Mouse (Mus musculus): ENCODE results near the gene 9530068E07Rik. TPM values are rescaled to one million over a fixed set of nuclear protein-coding genes. Genes with fewer than 3 reads are reported as not detected.
A peak's percentile ranks its signal among the peaks of the same experiment; 100 is the strongest.

Gene 9530068E07Rik
- polyA plus RNA-seq, 1 experiment from 2014 or later, result 210 TPM

DNA sequence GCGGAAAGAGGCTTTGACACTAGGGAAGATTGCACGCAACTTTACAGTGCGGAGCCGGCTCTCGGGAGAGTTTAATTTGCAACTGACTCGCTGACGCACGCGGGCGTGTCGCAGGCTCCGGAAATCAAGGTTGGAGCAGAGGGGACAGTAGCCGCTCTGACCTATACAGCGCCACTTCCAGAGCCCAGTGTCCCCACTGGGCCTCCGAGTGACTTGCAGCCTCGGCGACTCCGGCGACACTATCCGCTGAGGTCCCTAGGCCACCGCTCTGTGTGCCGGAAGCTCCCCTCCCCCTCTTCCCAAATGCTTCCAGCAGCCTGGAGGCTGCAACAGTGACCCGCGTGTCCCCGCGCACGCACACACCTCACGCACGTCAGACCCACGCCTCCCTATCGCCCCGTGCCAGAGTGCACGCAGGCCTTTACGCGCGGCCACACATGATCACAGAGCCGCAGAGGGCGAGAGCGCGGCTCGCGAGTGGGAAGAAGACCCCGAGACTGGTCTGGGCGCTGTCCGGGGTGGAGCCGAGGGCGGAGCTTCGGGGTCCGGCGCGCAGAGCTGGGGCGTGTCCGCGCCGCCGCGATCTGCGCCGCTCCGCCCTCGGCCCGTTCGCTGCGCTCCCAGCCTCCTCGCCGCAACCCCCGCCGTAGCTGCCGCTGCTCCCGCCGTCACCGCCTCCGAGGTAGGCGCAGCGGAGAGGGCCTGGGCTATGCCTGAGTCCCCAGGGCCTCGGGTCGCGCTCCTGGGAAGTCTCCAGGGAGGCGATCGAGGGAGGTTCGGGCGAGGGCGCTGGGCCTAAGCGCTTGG is 35.6 kb upstream of the 9530068E07Rik start, which contains the start of gene Vdac1:
Vdac1 (plus strand) TSS at position 390 of the 807 bp plus-strand sequence.
- H3K4me3 ChIP-seq (replicated peaks), result peak within 1 kb of the TSS; percentile 97
- no peaks in the 10 kb centered on the region for H3K36me3 ChIP-seq
- H3K27ac ChIP-seq (replicated peaks), result peak within 1 kb of the TSS; percentile 96
- no peaks in the 10 kb centered on the region for H3K27me3 ChIP-seq
- H3K4me2 ChIP-seq (replicated peaks), result peak within 1 kb of the TSS; percentile 85
- ATAC-seq (ENCODE audit: insufficient number of reproducible peaks, low FRiP score, low TSS enrichment, low read depth), result peak; percentile 94
- no peaks in the 10 kb centered on the region for H3K9me3 ChIP-seq (replicated peaks)
- H3K4me1 ChIP-seq, result peaks cover 55% of the 10 kb centered on the region
- H3K9ac ChIP-seq, result peak within 1 kb of the TSS; percentile 99
- under 1% methylated on average over 83 of the region's 84 CpGs for WGBS

DNA sequence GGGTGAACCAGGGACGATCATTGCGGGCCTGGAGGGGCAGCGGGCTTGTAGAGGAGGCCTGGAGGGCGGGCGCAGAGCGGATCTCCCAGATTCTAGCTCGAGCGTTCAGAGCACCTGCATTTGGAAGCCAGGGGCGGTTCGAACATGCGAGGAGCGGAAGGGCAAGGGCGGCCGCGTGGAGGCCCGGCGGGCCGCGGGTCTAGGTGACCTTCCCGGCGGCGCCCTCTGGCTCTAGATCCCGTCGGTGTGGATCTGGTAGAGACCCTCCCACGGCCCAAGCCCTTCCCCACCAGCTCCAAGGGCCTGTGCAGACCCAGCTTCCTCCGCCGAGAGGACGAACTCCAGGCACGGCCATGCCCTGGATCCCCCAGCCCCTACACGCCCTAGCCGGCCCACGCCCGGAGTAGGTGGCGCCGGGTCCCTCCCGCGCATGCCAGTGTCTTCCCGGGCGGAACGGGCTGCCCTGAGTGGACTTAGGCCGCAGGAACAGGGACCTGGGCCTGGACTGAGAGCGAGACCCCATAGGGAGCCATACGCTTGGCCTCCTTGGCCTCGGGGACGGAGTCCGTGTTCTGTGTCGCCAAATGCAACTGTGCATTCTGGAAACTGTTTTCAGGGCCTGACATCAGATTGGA is 34.8 kb upstream of the 9530068E07Rik start:
- Histone ChIP-seq H3K4me3 (replicated peaks) (peak overlapping the region; percentile 97), H3K4me1 (peaks cover 63% of the 10 kb centered on the region), H3K4me2 (replicated peaks) (peak overlapping the region; percentile 85), H3K9ac (peak overlapping the region; percentile 99), H3K27ac (replicated peaks) (peak overlapping the region; percentile 96), H3K9me3 (replicated peaks) (no peaks in the 10 kb centered on the region), H3K36me3 (no peaks in the 10 kb centered on the region), H3K27me3 (no peaks in the 10 kb centered on the region)
- WGBS, result 0% methylated on average over 47 of the region's 47 CpGs
- peak; percentile 41 for ATAC-seq (ENCODE audit: insufficient number of reproducible peaks, low FRiP score, low TSS enrichment, low read depth)

GRCm38 (mm10) chr11:52364376-52364775 is 31.9 kb upstream of the 9530068E07Rik start:
- 68% methylated on average over 2 of the region's 2 CpGs for WGBS
- Histone ChIP-seq H3K27ac (replicated peaks) (0 out of 2 replicates have a peak overlapping the region, but pooled peaks have one; percentile 73), H3K9ac (no peak overlapping the region)

GRCm38 (mm10) chr11:52365143-52365542 is 31.1 kb upstream of the 9530068E07Rik start:
- Histone ChIP-seq H3K4me2 (replicated peaks) (no peak overlapping the region; the same call in 1 of the 2 replicates), H3K4me3 (replicated peaks) (0 out of 2 replicates have a peak overlapping the region, but pooled peaks have one; percentile 4), H3K36me3 (no peaks in the 10 kb centered on the region), H3K9ac (no peak overlapping the region), H3K9me3 (replicated peaks) (no peaks in the 10 kb centered on the region), H3K4me1 (peaks cover 73% of the 10 kb centered on the region), H3K27me3 (no peaks in the 10 kb centered on the region), H3K27ac (replicated peaks) (peak overlapping the region; percentile 73; the same call in 1 of the 2 replicates)
- no peak for ATAC-seq (ENCODE audit: insufficient number of reproducible peaks, low FRiP score, low TSS enrichment, low read depth)
- 60% methylated on average over 1 of the region's 1 CpGs for WGBS

More at GRCm38 (mm10) chr11:52364376-52364775, 31.9 kb upstream of the 9530068E07Rik start:
- Histone ChIP-seq H3K27me3 (no peaks in the 10 kb centered on the region), H3K4me3 (replicated peaks) (no peak overlapping the region), H3K4me1 (peaks cover 77% of the 10 kb centered on the region), H3K9me3 (replicated peaks) (no peaks in the 10 kb centered on the region), H3K36me3 (no peaks in the 10 kb centered on the region), H3K4me2 (replicated peaks) (no peak overlapping the region)
- ATAC-seq (ENCODE audit: insufficient number of reproducible peaks, low FRiP score, low TSS enrichment, low read depth), result no peak

DNA sequence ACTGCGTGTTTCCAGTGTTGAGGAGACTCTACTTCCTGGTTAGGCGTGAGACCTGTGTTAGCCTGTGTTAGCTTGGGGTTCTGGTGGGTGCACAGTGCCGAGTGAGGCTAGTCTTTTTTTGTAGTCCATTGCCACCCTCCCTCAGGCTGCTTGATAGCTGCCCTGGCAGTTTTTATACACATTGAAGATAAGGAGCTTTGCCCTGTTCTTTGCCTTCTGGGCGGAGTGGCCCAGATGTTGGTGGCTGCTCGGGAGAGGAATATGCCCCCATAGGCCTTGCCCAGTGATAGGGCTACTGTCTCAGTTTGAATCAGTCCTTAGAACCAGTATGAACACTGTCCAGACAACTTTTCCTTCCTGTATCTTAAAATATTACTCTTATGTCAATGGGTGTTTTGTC is 29.9 kb upstream of the 9530068E07Rik start:
- no peak overlapping the region for H3K4me3 ChIP-seq (replicated peaks)
- H3K27ac ChIP-seq (replicated peaks), result 0 out of 2 replicates have a peak overlapping the region, but pooled peaks have one; percentile 1
- no peak overlapping the region for H3K4me2 ChIP-seq (replicated peaks)
- peaks cover 79% of the 10 kb centered on the region for H3K4me1 ChIP-seq
- no peaks in the 10 kb centered on the region for H3K36me3 ChIP-seq
- ATAC-seq (ENCODE audit: insufficient number of reproducible peaks, low FRiP score, low TSS enrichment, low read depth), result no peak
- WGBS, result 82% methylated on average over 5 of the region's 5 CpGs
- H3K9me3 ChIP-seq (replicated peaks), result no peaks in the 10 kb centered on the region
- H3K27me3 ChIP-seq, result no peaks in the 10 kb centered on the region
- no peak overlapping the region for H3K9ac ChIP-seq

GRCm38 (mm10) chr11:52368176-52368985 is 27.8 kb upstream of the 9530068E07Rik start:
- Histone ChIP-seq H3K9ac (no peak overlapping the region), H3K4me1 (peaks cover 62% of the 10 kb centered on the region), H3K4me3 (replicated peaks) (no peak overlapping the region), H3K9me3 (replicated peaks) (no peaks in the 10 kb centered on the region), H3K27ac (replicated peaks) (no peak overlapping the region), H3K36me3 (no peaks in the 10 kb centered on the region), H3K4me2 (replicated peaks) (no peak overlapping the region), H3K27me3 (no peaks in the 10 kb centered on the region)
- ATAC-seq (ENCODE audit: insufficient number of reproducible peaks, low FRiP score, low TSS enrichment, low read depth), result no peak
- 66% methylated on average over 10 of the region's 10 CpGs for WGBS

GRCm38 (mm10) chr11:52369252-52370134 is 26.7 kb upstream of the 9530068E07Rik start:
- WGBS, result 75% methylated on average over 9 of the region's 9 CpGs
- Histone ChIP-seq H3K9ac (no peak overlapping the region), H3K36me3 (0 out of 2 replicates have a peak, but pooled peaks cover 4% of the 10 kb centered on the region), H3K4me1 (peaks cover 62% of the 10 kb centered on the region), H3K9me3 (replicated peaks) (no peaks in the 10 kb centered on the region), H3K4me2 (replicated peaks) (no peak overlapping the region), H3K4me3 (replicated peaks) (no peak overlapping the region), H3K27me3 (no peaks in the 10 kb centered on the region), H3K27ac (replicated peaks) (peak overlapping the region; percentile 71)
- no peak for ATAC-seq (ENCODE audit: insufficient number of reproducible peaks, low FRiP score, low TSS enrichment, low read depth)

DNA sequence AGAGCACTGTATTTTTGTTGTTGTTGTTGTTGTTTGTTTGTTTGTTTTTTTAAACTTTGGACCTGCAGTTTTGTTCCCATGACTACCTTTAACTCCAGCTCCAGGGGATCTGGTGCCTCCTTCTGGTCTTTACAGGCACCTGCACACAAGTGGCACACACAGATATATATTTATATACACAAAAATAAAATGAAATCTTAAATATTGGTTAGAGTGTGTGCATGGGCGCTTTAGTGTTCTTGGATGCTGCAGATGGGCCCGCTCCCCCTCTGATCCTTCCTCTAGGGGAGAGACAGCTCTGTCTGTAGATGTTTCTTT is 26.1 kb upstream of the 9530068E07Rik start:
- Histone ChIP-seq H3K4me1 (peaks cover 56% of the 10 kb centered on the region), H3K9me3 (replicated peaks) (no peaks in the 10 kb centered on the region), H3K27me3 (no peaks in the 10 kb centered on the region), H3K4me3 (replicated peaks) (no peak overlapping the region), H3K4me2 (replicated peaks) (no peak overlapping the region), H3K36me3 (peaks cover 10% of the 10 kb centered on the region), H3K9ac (no peak overlapping the region), H3K27ac (replicated peaks) (peak overlapping the region; percentile 71)
- no peak for ATAC-seq (ENCODE audit: insufficient number of reproducible peaks, low FRiP score, low TSS enrichment, low read depth)
- 75% methylated on average over 2 of the region's 2 CpGs for WGBS

- Histone ChIP-seq H3K9ac (no peak overlapping the region), H3K27ac (replicated peaks) (peak overlapping the region; percentile 71), H3K27me3 (no peaks in the 10 kb centered on the region), H3K9me3 (replicated peaks) (no peaks in the 10 kb centered on the region), H3K36me3 (peaks cover 15% of the 10 kb centered on the region), H3K4me3 (replicated peaks) (no peak overlapping the region), H3K4me2 (replicated peaks) (no peak overlapping the region), H3K4me1 (peaks cover 52% of the 10 kb centered on the region)
- WGBS, result 16% methylated on average over 2 of the region's 2 CpGs
- 0 out of 2 replicates have a peak, but pooled peaks have one; percentile 69 for ATAC-seq (ENCODE audit: insufficient number of reproducible peaks, low FRiP score, low TSS enrichment, low read depth)
Measured at GRCm38 (mm10) chr11:52370538-52370937, 25.7 kb upstream of the 9530068E07Rik start.

DNA sequence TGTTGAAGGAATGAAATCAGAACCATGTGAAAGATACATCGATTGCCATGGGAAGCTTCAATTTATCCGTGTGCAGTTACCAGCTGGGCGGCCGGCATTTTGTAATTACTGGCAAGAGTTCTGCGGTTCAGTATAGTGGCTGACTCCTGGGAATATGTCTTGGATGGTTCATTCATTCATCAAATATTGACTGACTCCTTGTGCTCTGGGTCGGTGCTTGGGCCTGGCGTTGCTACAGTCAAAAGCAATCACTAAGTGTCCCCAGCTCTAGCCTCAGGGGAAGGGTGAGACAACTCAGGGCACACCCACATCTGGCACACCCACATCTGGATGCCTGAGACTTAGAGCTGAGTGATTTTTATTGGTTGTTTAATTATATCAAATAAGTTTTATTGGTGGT is 22.4 kb upstream of the 9530068E07Rik start:
- Histone ChIP-seq H3K4me3 (replicated peaks) (no peak overlapping the region), H3K4me2 (replicated peaks) (no peak overlapping the region), H3K27ac (replicated peaks) (no peak overlapping the region), H3K4me1 (peaks cover 27% of the 10 kb centered on the region), H3K9me3 (replicated peaks) (no peaks in the 10 kb centered on the region), H3K27me3 (no peaks in the 10 kb centered on the region), H3K9ac (no peak overlapping the region), H3K36me3 (peaks cover 46% of the 10 kb centered on the region)
- WGBS, result 38% methylated on average over 7 of the region's 7 CpGs
- ATAC-seq (ENCODE audit: insufficient number of reproducible peaks, low FRiP score, low TSS enrichment, low read depth), result no peak
